Mouse (Mus musculus): ENCODE results near the gene Scn7a. TPM values are rescaled to one million over a fixed set of nuclear protein-coding genes. Genes with fewer than 3 reads are reported as not detected.

Gene Scn7a
- polyA plus RNA-seq, 1 experiment from 2014 or later: 0.31 TPM

DNA sequence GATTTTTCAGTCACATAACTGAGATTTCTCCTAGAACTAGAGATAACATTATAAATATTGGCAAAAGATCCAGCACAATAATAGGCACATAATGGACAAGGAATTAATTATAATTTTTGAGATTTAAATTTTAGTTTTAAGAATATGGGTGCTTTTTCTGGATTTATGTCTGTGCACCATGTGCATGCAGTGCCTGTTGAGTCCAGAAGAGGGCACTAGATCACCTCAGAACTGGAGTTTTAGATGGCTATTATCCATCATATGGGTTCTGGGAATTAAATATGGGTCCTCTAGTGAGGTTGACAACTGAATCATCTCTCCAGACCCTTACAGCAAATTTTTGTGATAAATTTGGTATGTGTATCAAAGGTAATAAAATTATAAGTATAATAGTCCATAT lies 21.8 kb downstream of the Scn7a start:
- ATAC-seq: no peak
- Histone ChIP-seq H3K4me1 (ENCODE audit: control insufficient read depth, insufficient read depth, low read length) (no peaks in the 10 kb centered on the region), H3K9ac (ENCODE audit: low read depth, low read length) (no peak overlapping the region), H3K9me3 (ENCODE audit: control insufficient read depth, low read length) (no peaks in the 10 kb centered on the region), H3K27me3 (replicated peaks; ENCODE audit: control insufficient read depth, insufficient read depth, low read length) (no peaks in the 10 kb centered on the region), H3K4me2 (ENCODE audit: low read depth, low read length) (no peak overlapping the region), H3K27ac (ENCODE audit: low read length) (no peak overlapping the region), H3K4me3 (ENCODE audit: low read length) (no peak overlapping the region), H3K36me3 (ENCODE audit: control insufficient read depth, insufficient read depth, low read length) (no peaks in the 10 kb centered on the region)

- no peak for ATAC-seq
These were observed 56.7 kb downstream of the Scn7a start for GRCm38 (mm10) chr2:66728002-66728401.

GRCm38 (mm10) chr2:66727585-66727974 lies 57.1 kb downstream of the Scn7a start:
- H3K4me2 ChIP-seq (ENCODE audit: low read depth, low read length): no peak overlapping the region
- H3K36me3 ChIP-seq (ENCODE audit: control insufficient read depth, insufficient read depth, low read length): no peaks in the 10 kb centered on the region
- H3K27ac ChIP-seq (ENCODE audit: low read length): no peak overlapping the region
- ATAC-seq: no peak
- no peak overlapping the region for H3K9ac ChIP-seq (ENCODE audit: low read depth, low read length)
- no peaks in the 10 kb centered on the region for H3K4me1 ChIP-seq (ENCODE audit: control insufficient read depth, insufficient read depth, low read length)
- H3K27me3 ChIP-seq (replicated peaks; ENCODE audit: control insufficient read depth, insufficient read depth, low read length): no peaks in the 10 kb centered on the region
- H3K4me3 ChIP-seq (ENCODE audit: low read length): no peak overlapping the region
- H3K9me3 ChIP-seq (ENCODE audit: control insufficient read depth, low read length): no peaks in the 10 kb centered on the region

More at GRCm38 (mm10) chr2:66728002-66728401, 56.7 kb downstream of the Scn7a start:
- H3K9me3 ChIP-seq (ENCODE audit: control insufficient read depth, low read length): no peaks in the 10 kb centered on the region
- no peak overlapping the region for H3K4me3 ChIP-seq (ENCODE audit: low read length)
- WGBS: 89% methylated on average over 3 of the region's 3 CpGs
- H3K4me2 ChIP-seq (ENCODE audit: low read depth, low read length): no peak overlapping the region
- H3K4me1 ChIP-seq (ENCODE audit: control insufficient read depth, insufficient read depth, low read length): no peaks in the 10 kb centered on the region
- no peaks in the 10 kb centered on the region for H3K36me3 ChIP-seq (ENCODE audit: control insufficient read depth, insufficient read depth, low read length)
- no peak overlapping the region for H3K27ac ChIP-seq (ENCODE audit: low read length)
- H3K9ac ChIP-seq (ENCODE audit: low read depth, low read length): no peak overlapping the region
- H3K27me3 ChIP-seq (replicated peaks; ENCODE audit: control insufficient read depth, insufficient read depth, low read length): no peaks in the 10 kb centered on the region

GRCm38 (mm10) chr2:66726878-66727584 lies 57.7 kb downstream of the Scn7a start:
- no peaks in the 10 kb centered on the region for H3K4me1 ChIP-seq (ENCODE audit: control insufficient read depth, insufficient read depth, low read length)
- ATAC-seq: no peak
- H3K27ac ChIP-seq (ENCODE audit: low read length): no peak overlapping the region
- no peaks in the 10 kb centered on the region for H3K27me3 ChIP-seq (replicated peaks; ENCODE audit: control insufficient read depth, insufficient read depth, low read length)
- no peak overlapping the region for H3K4me3 ChIP-seq (ENCODE audit: low read length)
- H3K4me2 ChIP-seq (ENCODE audit: low read depth, low read length): no peak overlapping the region
- no peaks in the 10 kb centered on the region for H3K9me3 ChIP-seq (ENCODE audit: control insufficient read depth, low read length)
- WGBS: 63% methylated on average over 2 of the region's 2 CpGs
- no peaks in the 10 kb centered on the region for H3K36me3 ChIP-seq (ENCODE audit: control insufficient read depth, insufficient read depth, low read length)
- no peak overlapping the region for H3K9ac ChIP-seq (ENCODE audit: low read depth, low read length)

DNA sequence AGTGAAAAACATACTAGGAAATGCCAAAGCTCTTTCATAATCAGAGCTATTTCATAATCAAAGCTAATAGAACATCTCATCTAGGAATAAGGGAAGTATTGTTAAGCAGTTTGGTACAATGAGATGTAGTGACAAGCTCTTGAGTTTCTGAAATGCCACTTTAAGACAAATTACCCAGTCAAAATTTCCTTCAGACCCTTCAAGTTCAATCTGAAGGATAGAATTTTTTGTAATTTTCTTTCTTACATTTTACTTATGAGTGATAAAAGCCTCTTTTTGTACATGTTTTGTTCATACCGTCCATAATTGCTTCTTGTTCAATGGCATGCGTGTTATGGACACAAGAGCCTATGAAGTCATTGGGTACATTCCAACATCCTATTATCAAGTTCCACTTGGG lies 72.6 kb downstream of the Scn7a start:
- no peak overlapping the region for H3K27ac ChIP-seq (ENCODE audit: low read length)
- H3K9ac ChIP-seq (ENCODE audit: low read depth, low read length): no peak overlapping the region
- no peaks in the 10 kb centered on the region for H3K9me3 ChIP-seq (ENCODE audit: control insufficient read depth, low read length)
- H3K4me3 ChIP-seq (ENCODE audit: low read length): no peak overlapping the region
- no peaks in the 10 kb centered on the region for H3K27me3 ChIP-seq (replicated peaks; ENCODE audit: control insufficient read depth, insufficient read depth, low read length)
- no peak overlapping the region for H3K4me2 ChIP-seq (ENCODE audit: low read depth, low read length)
- 85% methylated on average over 2 of the region's 2 CpGs for WGBS
- no peaks in the 10 kb centered on the region for H3K4me1 ChIP-seq (ENCODE audit: control insufficient read depth, insufficient read depth, low read length)
- H3K36me3 ChIP-seq (ENCODE audit: control insufficient read depth, insufficient read depth, low read length): no peaks in the 10 kb centered on the region
- ATAC-seq: no peak

GRCm38 (mm10) chr2:66692300-66692699 lies 92.4 kb downstream of the Scn7a start:
- no peaks in the 10 kb centered on the region for H3K36me3 ChIP-seq (ENCODE audit: control insufficient read depth, insufficient read depth, low read length)
- ATAC-seq: no peak
- H3K4me3 ChIP-seq (ENCODE audit: low read length): no peak overlapping the region
- no peak overlapping the region for H3K27ac ChIP-seq (ENCODE audit: low read length)
- H3K4me1 ChIP-seq (ENCODE audit: control insufficient read depth, insufficient read depth, low read length): no peaks in the 10 kb centered on the region
- H3K9ac ChIP-seq (ENCODE audit: low read depth, low read length): no peak overlapping the region
- H3K4me2 ChIP-seq (ENCODE audit: low read depth, low read length): no peak overlapping the region
- H3K27me3 ChIP-seq (replicated peaks; ENCODE audit: control insufficient read depth, insufficient read depth, low read length): no peaks in the 10 kb centered on the region
- WGBS: 72% methylated on average over 2 of the region's 2 CpGs
- no peaks in the 10 kb centered on the region for H3K9me3 ChIP-seq (ENCODE audit: control insufficient read depth, low read length)

DNA sequence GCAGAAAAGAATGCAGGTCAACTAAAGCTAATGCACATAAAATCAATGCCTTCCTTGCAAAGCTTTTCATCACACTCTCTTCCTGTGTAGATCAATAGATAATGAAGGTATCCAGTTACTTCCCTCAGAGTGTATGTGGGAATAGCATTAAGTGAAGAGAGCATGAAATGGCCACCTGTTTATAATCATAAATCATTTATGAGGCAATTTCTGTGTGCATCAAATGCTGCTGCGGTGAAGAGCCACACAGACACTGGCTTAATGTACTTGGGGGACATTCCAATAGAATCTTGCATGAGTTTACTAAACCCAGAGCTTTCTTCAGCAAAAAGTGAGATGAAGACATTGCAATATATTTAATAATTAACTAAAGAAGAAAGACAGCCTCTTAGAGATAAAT lies 122.7 kb downstream of the Scn7a start:
- H3K9ac ChIP-seq (ENCODE audit: low read depth, low read length): no peak overlapping the region

DNA sequence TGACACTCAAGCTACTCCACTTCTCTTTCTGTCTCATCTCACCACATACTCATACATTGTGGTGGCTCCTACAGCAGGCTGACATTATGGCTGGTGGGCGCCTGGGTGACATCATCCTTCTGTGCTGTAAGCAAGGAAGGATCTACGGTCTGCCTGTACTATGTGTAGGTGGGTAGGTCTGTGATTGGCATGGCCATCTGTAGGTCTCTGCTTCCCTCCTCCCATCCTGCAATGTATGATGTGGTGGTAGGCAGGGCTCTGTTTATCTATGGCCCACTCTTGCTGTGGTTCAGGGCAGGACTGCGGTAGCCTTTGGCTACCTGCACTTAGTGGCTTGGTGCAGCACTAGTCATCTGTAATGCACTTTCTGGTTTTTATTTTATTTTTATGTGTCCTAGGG lies 128.3 kb downstream of the Scn7a start:
- no peaks in the 10 kb centered on the region for H3K4me1 ChIP-seq (ENCODE audit: control insufficient read depth, insufficient read depth, low read length)
- no peaks in the 10 kb centered on the region for H3K9me3 ChIP-seq (ENCODE audit: control insufficient read depth, low read length)
- H3K27ac ChIP-seq (ENCODE audit: low read length): no peak overlapping the region
- 91% methylated on average over 3 of the region's 3 CpGs for WGBS
- H3K4me2 ChIP-seq (ENCODE audit: low read depth, low read length): no peak overlapping the region
- no peak for ATAC-seq
- H3K4me3 ChIP-seq (ENCODE audit: low read length): no peak overlapping the region
- no peak overlapping the region for H3K9ac ChIP-seq (ENCODE audit: low read depth, low read length)
- H3K27me3 ChIP-seq (replicated peaks; ENCODE audit: control insufficient read depth, insufficient read depth, low read length): no peaks in the 10 kb centered on the region
- H3K36me3 ChIP-seq (ENCODE audit: control insufficient read depth, insufficient read depth, low read length): no peaks in the 10 kb centered on the region

More for the DNA sequence above, 122.7 kb downstream of the Scn7a start:
- Histone ChIP-seq H3K4me3 (ENCODE audit: low read length) (no peak overlapping the region), H3K36me3 (ENCODE audit: control insufficient read depth, insufficient read depth, low read length) (no peaks in the 10 kb centered on the region), H3K9me3 (ENCODE audit: control insufficient read depth, low read length) (no peaks in the 10 kb centered on the region), H3K27me3 (replicated peaks; ENCODE audit: control insufficient read depth, insufficient read depth, low read length) (no peaks in the 10 kb centered on the region), H3K4me2 (ENCODE audit: low read depth, low read length) (no peak overlapping the region), H3K27ac (ENCODE audit: low read length) (no peak overlapping the region), H3K4me1 (ENCODE audit: control insufficient read depth, insufficient read depth, low read length) (no peaks in the 10 kb centered on the region)
- ATAC-seq: no peak
- WGBS: 74% methylated on average over 1 of the region's 1 CpGs

DNA sequence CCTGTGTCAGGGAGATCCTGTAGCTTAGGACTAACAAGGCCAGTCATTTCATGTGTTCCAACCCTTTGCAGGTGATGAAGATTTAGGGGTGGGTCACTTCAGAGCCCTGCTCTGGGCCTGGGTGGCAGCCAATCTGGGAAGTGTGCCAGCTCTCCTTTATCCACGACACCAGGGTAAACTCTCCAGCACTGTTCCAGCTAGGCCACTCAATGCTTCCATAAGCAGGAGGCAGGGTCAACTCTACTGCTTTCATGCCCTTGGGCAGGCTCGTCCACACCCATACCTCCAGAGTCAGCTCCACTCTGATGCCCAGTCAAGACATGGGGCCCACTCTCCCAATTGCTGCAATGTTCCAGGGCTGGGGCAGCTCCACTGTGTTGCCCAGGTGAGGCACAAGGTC lies 129.3 kb downstream of the Scn7a start:
- Histone ChIP-seq H3K36me3 (ENCODE audit: control insufficient read depth, insufficient read depth, low read length) (no peaks in the 10 kb centered on the region), H3K27me3 (replicated peaks; ENCODE audit: control insufficient read depth, insufficient read depth, low read length) (no peaks in the 10 kb centered on the region), H3K27ac (ENCODE audit: low read length) (no peak overlapping the region), H3K9ac (ENCODE audit: low read depth, low read length) (no peak overlapping the region), H3K4me3 (ENCODE audit: low read length) (no peak overlapping the region), H3K4me2 (ENCODE audit: low read depth, low read length) (no peak overlapping the region), H3K9me3 (ENCODE audit: control insufficient read depth, low read length) (no peaks in the 10 kb centered on the region), H3K4me1 (ENCODE audit: control insufficient read depth, insufficient read depth, low read length) (no peaks in the 10 kb centered on the region)
- 76% methylated on average over 2 of the region's 2 CpGs for WGBS
- no peak for ATAC-seq

GRCm38 (mm10) chr2:66644384-66644783 lies 140.3 kb downstream of the Scn7a start:
- 23% methylated on average over 5 of the region's 5 CpGs for WGBS
- Histone ChIP-seq H3K27me3 (replicated peaks; ENCODE audit: control insufficient read depth, insufficient read depth, low read length) (no peaks in the 10 kb centered on the region), H3K4me3 (ENCODE audit: low read length) (no peak overlapping the region), H3K9me3 (ENCODE audit: control insufficient read depth, low read length) (no peaks in the 10 kb centered on the region), H3K27ac (ENCODE audit: low read length) (no peak overlapping the region), H3K9ac (ENCODE audit: low read depth, low read length) (no peak overlapping the region), H3K36me3 (ENCODE audit: control insufficient read depth, insufficient read depth, low read length) (no peaks in the 10 kb centered on the region), H3K4me1 (ENCODE audit: control insufficient read depth, insufficient read depth, low read length) (no peaks in the 10 kb centered on the region), H3K4me2 (ENCODE audit: low read depth, low read length) (no peak overlapping the region)
- ATAC-seq: no peak
